Mouse (Mus musculus): ENCODE measurements at regions not wholly inside any gene's neighbourhood (a gene's known extent, or its start where the extent isn't known, plus 50 kb on each side); places are given as distances from the start of the nearest gene placed in this dataset.

- no peak overlapping the region for H3K4me2 ChIP-seq (ENCODE audit: low read depth)
- H3K36me3 ChIP-seq (ENCODE audit: control insufficient read depth, insufficient read depth, low read length): no peaks in the 10 kb centered on the region
- no peak overlapping the region for H3K9ac ChIP-seq (ENCODE audit: low read length)
- 25% methylated on average over 6 of the region's 6 CpGs for WGBS
- DNase-seq (ENCODE audit: low spot score) (peak; percentile 45), ATAC-seq (ENCODE audit: insufficient read depth, low FRiP score, low TSS enrichment) (peak; percentile 75)
- no peak overlapping the region for H3K4me3 ChIP-seq (ENCODE audit: low read depth, low read length)
- H3K27ac ChIP-seq (ENCODE audit: low read depth, low read length): no peak overlapping the region
- peaks cover 5% of the 10 kb centered on the region for H3K4me1 ChIP-seq (ENCODE audit: control insufficient read depth, insufficient read depth, low read length)
- H3K27me3 ChIP-seq (ENCODE audit: control insufficient read depth, insufficient read depth, low read length): no peaks in the 10 kb centered on the region
- H3K9me3 ChIP-seq (ENCODE audit: control insufficient read depth, low read length): no peaks in the 10 kb centered on the region
These were observed 283.1 kb upstream of the Gm10192 start for GRCm38 (mm10) chr4:97465932-97466666.

GRCm38 (mm10) chr4:97465517-97465916 lies 282.6 kb upstream of the Gm10192 start:
- Histone ChIP-seq H3K36me3 (ENCODE audit: control insufficient read depth, insufficient read depth, low read length) (no peaks in the 10 kb centered on the region), H3K9me3 (ENCODE audit: control insufficient read depth, low read length) (no peaks in the 10 kb centered on the region), H3K4me3 (ENCODE audit: low read depth, low read length) (no peak overlapping the region), H3K4me2 (ENCODE audit: low read depth) (no peak overlapping the region), H3K4me1 (ENCODE audit: control insufficient read depth, insufficient read depth, low read length) (peaks cover 5% of the 10 kb centered on the region), H3K27me3 (ENCODE audit: control insufficient read depth, insufficient read depth, low read length) (no peaks in the 10 kb centered on the region), H3K27ac (ENCODE audit: low read depth, low read length) (no peak overlapping the region), H3K9ac (ENCODE audit: low read length) (no peak overlapping the region)
- no peak for DNase-seq (ENCODE audit: low spot score)
- ATAC-seq (ENCODE audit: insufficient read depth, low FRiP score, low TSS enrichment): no peak

GRCm38 (mm10) chr4:97461177-97461576 lies 278.2 kb upstream of the Gm10192 start:
- Histone ChIP-seq H3K27ac (ENCODE audit: low read depth, low read length) (no peak overlapping the region), H3K9me3 (ENCODE audit: control insufficient read depth, low read length) (no peaks in the 10 kb centered on the region), H3K4me2 (ENCODE audit: low read depth) (no peak overlapping the region), H3K9ac (ENCODE audit: low read length) (no peak overlapping the region), H3K4me1 (ENCODE audit: control insufficient read depth, insufficient read depth, low read length) (peaks cover 5% of the 10 kb centered on the region), H3K27me3 (ENCODE audit: control insufficient read depth, insufficient read depth, low read length) (no peaks in the 10 kb centered on the region), H3K4me3 (ENCODE audit: low read depth, low read length) (no peak overlapping the region), H3K36me3 (ENCODE audit: control insufficient read depth, insufficient read depth, low read length) (no peaks in the 10 kb centered on the region)
- no peak for DNase-seq (ENCODE audit: low spot score)
- ATAC-seq (ENCODE audit: insufficient read depth, low FRiP score, low TSS enrichment): no peak
- 89% methylated on average over 1 of the region's 1 CpGs for WGBS

- no peaks in the 10 kb centered on the region for H3K4me1 ChIP-seq (ENCODE audit: control insufficient read depth, insufficient read depth, low read length)
- H3K4me2 ChIP-seq (ENCODE audit: low read depth): no peak overlapping the region
- 68% methylated on average over 5 of the region's 5 CpGs for WGBS
- H3K27ac ChIP-seq (ENCODE audit: low read depth, low read length): no peak overlapping the region
- no peaks in the 10 kb centered on the region for H3K36me3 ChIP-seq (ENCODE audit: control insufficient read depth, insufficient read depth, low read length)
- DNase-seq (ENCODE audit: low spot score) (no peak), ATAC-seq (ENCODE audit: insufficient read depth, low FRiP score, low TSS enrichment) (no peak)
- H3K27me3 ChIP-seq (ENCODE audit: control insufficient read depth, insufficient read depth, low read length): no peaks in the 10 kb centered on the region
- H3K9me3 ChIP-seq (ENCODE audit: control insufficient read depth, low read length): no peaks in the 10 kb centered on the region
- no peak overlapping the region for H3K4me3 ChIP-seq (ENCODE audit: low read depth, low read length)
- no peak overlapping the region for H3K9ac ChIP-seq (ENCODE audit: low read length)
These were observed 256.5 kb upstream of the Gm10192 start for GRCm38 (mm10) chr4:97439288-97440029.

- no peak for DNase-seq (ENCODE audit: low spot score)
- no peaks in the 10 kb centered on the region for H3K27me3 ChIP-seq (ENCODE audit: control insufficient read depth, insufficient read depth, low read length)
- no peak overlapping the region for H3K4me3 ChIP-seq (ENCODE audit: low read depth, low read length)
- no peak overlapping the region for H3K27ac ChIP-seq (ENCODE audit: low read depth, low read length)
- no peaks in the 10 kb centered on the region for H3K9me3 ChIP-seq (ENCODE audit: control insufficient read depth, low read length)
- WGBS: 63% methylated on average over 1 of the region's 1 CpGs
- H3K36me3 ChIP-seq (ENCODE audit: control insufficient read depth, insufficient read depth, low read length): no peaks in the 10 kb centered on the region
- H3K9ac ChIP-seq (ENCODE audit: low read length): no peak overlapping the region
- no peaks in the 10 kb centered on the region for H3K4me1 ChIP-seq (ENCODE audit: control insufficient read depth, insufficient read depth, low read length)
- H3K4me2 ChIP-seq (ENCODE audit: low read depth): no peak overlapping the region
- no peak for ATAC-seq (ENCODE audit: insufficient read depth, low FRiP score, low TSS enrichment)
These were observed 249.7 kb upstream of the Gm10192 start for GRCm38 (mm10) chr4:97432681-97433080.

- ATAC-seq (ENCODE audit: insufficient read depth, low FRiP score, low TSS enrichment) (no peak), DNase-seq (ENCODE audit: low spot score) (no peak)
- Histone ChIP-seq H3K4me1 (ENCODE audit: control insufficient read depth, insufficient read depth, low read length) (no peaks in the 10 kb centered on the region), H3K27me3 (ENCODE audit: control insufficient read depth, insufficient read depth, low read length) (no peaks in the 10 kb centered on the region), H3K36me3 (ENCODE audit: control insufficient read depth, insufficient read depth, low read length) (no peaks in the 10 kb centered on the region), H3K27ac (ENCODE audit: low read depth, low read length) (no peak overlapping the region), H3K4me3 (ENCODE audit: low read depth, low read length) (no peak overlapping the region), H3K4me2 (ENCODE audit: low read depth) (no peak overlapping the region), H3K9me3 (ENCODE audit: control insufficient read depth, low read length) (no peaks in the 10 kb centered on the region), H3K9ac (ENCODE audit: low read length) (no peak overlapping the region)
- WGBS: 79% methylated on average over 1 of the region's 1 CpGs
These were observed 249.1 kb upstream of the Gm10192 start for GRCm38 (mm10) chr4:97432094-97432493.

- Histone ChIP-seq H3K4me1 (ENCODE audit: control insufficient read depth, insufficient read depth, low read length) (no peaks in the 10 kb centered on the region), H3K9ac (ENCODE audit: low read length) (no peak overlapping the region), H3K27ac (ENCODE audit: low read depth, low read length) (no peak overlapping the region), H3K4me2 (ENCODE audit: low read depth) (no peak overlapping the region), H3K27me3 (ENCODE audit: control insufficient read depth, insufficient read depth, low read length) (no peaks in the 10 kb centered on the region), H3K36me3 (ENCODE audit: control insufficient read depth, insufficient read depth, low read length) (no peaks in the 10 kb centered on the region), H3K9me3 (ENCODE audit: control insufficient read depth, low read length) (no peaks in the 10 kb centered on the region), H3K4me3 (ENCODE audit: low read depth, low read length) (no peak overlapping the region)
- no peak for ATAC-seq (ENCODE audit: insufficient read depth, low FRiP score, low TSS enrichment)
- DNase-seq (ENCODE audit: low spot score): no peak
- WGBS: 71% methylated on average over 2 of the region's 2 CpGs
These were observed 248.3 kb upstream of the Gm10192 start for GRCm38 (mm10) chr4:97431239-97431638.

GRCm38 (mm10) chr4:97419845-97420244 lies 236.9 kb upstream of the Gm10192 start:
- Histone ChIP-seq H3K9me3 (ENCODE audit: control insufficient read depth, low read length) (no peaks in the 10 kb centered on the region), H3K36me3 (ENCODE audit: control insufficient read depth, insufficient read depth, low read length) (no peaks in the 10 kb centered on the region), H3K9ac (ENCODE audit: low read length) (no peak overlapping the region), H3K4me1 (ENCODE audit: control insufficient read depth, insufficient read depth, low read length) (no peaks in the 10 kb centered on the region; the same call in 1 of the 2 replicates), H3K27ac (ENCODE audit: low read depth, low read length) (no peak overlapping the region), H3K27me3 (ENCODE audit: control insufficient read depth, insufficient read depth, low read length) (no peaks in the 10 kb centered on the region), H3K4me3 (ENCODE audit: low read depth, low read length) (no peak overlapping the region), H3K4me2 (ENCODE audit: low read depth) (no peak overlapping the region)
- ATAC-seq (ENCODE audit: insufficient read depth, low FRiP score, low TSS enrichment) (no peak), DNase-seq (ENCODE audit: low spot score) (no peak)
- WGBS: 87% methylated on average over 1 of the region's 1 CpGs

GRCm38 (mm10) chr4:97418616-97419015 lies 235.7 kb upstream of the Gm10192 start:
- H3K27ac ChIP-seq (ENCODE audit: low read depth, low read length): no peak overlapping the region
- 24% methylated on average over 5 of the region's 5 CpGs for WGBS
- DNase-seq (ENCODE audit: low spot score): peak; percentile 53
- no peaks in the 10 kb centered on the region for H3K27me3 ChIP-seq (ENCODE audit: control insufficient read depth, insufficient read depth, low read length)
- no peak overlapping the region for H3K9ac ChIP-seq (ENCODE audit: low read length)
- H3K4me1 ChIP-seq (ENCODE audit: control insufficient read depth, insufficient read depth, low read length): no peaks in the 10 kb centered on the region; the same call in 1 of the 2 replicates
- H3K4me3 ChIP-seq (ENCODE audit: low read depth, low read length): no peak overlapping the region
- no peak overlapping the region for H3K4me2 ChIP-seq (ENCODE audit: low read depth)
- ATAC-seq (ENCODE audit: insufficient read depth, low FRiP score, low TSS enrichment): peak; percentile 77
- H3K9me3 ChIP-seq (ENCODE audit: control insufficient read depth, low read length): no peaks in the 10 kb centered on the region
- no peaks in the 10 kb centered on the region for H3K36me3 ChIP-seq (ENCODE audit: control insufficient read depth, insufficient read depth, low read length)

All from neural tube, embryonic 11.5 days (tissue).